Mouse (Mus musculus) brain, embryonic 18.5 days (tissue): ENCODE results near the gene Gm10322.

Experiments
- DNase-seq: peaks from one replicate; pipeline ENCODE4 v3.0.0-alpha.2; 2012; ENCODE audit warnings: low read depth, low spot score

The Gm10322 gene

DNA sequence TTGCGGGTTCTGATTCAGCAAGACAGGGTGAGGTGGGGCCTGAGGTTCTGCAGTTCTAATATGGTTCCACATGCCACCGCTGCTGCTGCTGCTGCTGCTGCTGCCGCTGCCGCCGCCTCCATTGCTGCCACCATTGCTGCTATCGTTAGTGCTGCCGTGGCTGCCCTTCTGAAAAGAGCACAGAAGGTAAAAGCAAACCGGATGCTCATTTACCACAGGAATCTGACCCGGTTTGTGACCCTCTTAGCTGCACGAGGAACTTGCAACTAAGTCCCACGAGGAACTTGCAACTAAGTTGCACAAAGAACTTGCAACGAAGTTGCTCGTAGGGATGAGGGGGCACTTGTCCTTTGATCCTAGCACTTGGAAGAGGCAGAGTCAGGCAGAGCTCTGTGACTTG, 40.9 kb downstream of the Gm10322 start:
- no peak for DNase-seq

DNA sequence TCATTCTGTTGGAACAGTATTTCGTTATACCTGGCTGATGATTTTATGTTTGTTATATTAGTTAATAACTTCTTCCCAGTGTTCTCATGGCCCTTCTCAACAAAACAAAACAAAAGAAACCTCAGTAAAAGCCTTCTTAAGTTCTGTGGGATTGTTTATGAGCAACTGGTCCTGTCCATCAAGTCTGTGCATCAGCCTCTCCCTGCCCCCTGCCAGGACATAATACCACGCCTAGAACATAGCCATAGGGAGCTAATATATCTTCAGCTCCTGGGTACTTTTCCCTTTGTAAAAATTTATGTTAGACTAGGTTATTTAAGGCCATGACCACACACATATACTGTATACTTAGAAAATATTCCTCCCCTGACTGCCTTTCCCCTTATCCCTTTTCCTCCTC, 48.9 kb downstream of the Gm10322 start:
- DNase-seq: no peak

GRCm38 (mm10) chr10:59665503-59666291, 49.8 kb downstream of the Gm10322 start:
- no peak for DNase-seq
